Comparison of ENCODE assay signal across 31 mouse cellular contexts in genomic region chr4:40827926-40828325, GRCm38 (mm10). TPM values are rescaled to one million over a fixed set of nuclear protein-coding genes. Genes with fewer than 3 reads are reported as not detected.
DNase-seq lines count a peak whose midpoint lies in the region; ATAC-seq and TF ChIP-seq lines count a peak whose summit lies in the region.
"Had no signal": no experiment of that assay in that cellular context is flagged by ENCODE, and none has a peak within 500 bp of the region (broad histone marks: within the 10 kb centered on the region; RNA-seq: fewer than 3 reads in every experiment).

No protein-coding gene starts in this region.

- H3K36me3 ChIP-seq in heart, embryonic 15.5 days: peaks cover 6% of the 10 kb centered on the region; the same call in 1 of the 2 replicates
- peaks cover 4% of the 10 kb centered on the region; the same call in 1 of the 2 replicates for H3K36me3 ChIP-seq in lung, embryonic 14.5 days (ENCODE audit: insufficient read depth)
- peaks cover 25% of the 10 kb centered on the region for H3K36me3 ChIP-seq in E14TG2a.4 (ENCODE audit: insufficient read depth, low read length)
- no peaks in the 10 kb centered on the region for H3K36me3 ChIP-seq in midbrain, embryonic 13.5 days
- H3K36me3 ChIP-seq: forebrain, embryonic 12.5 days; midbrain, embryonic 12.5 days had no signal

- no peaks in the 10 kb centered on the region for H3K9me3 ChIP-seq in heart, embryonic 15.5 days (replicated peaks)
- no peaks in the 10 kb centered on the region for H3K9me3 ChIP-seq in lung, embryonic 14.5 days (ENCODE audit: low read depth, low read length)
- H3K9me3 ChIP-seq in E14TG2a.4 (ENCODE audit: low read length): no peaks in the 10 kb centered on the region
- no peaks in the 10 kb centered on the region for H3K9me3 ChIP-seq in midbrain, embryonic 13.5 days
- H3K9me3 ChIP-seq: embryonic facial prominence, embryonic 10.5 days; embryonic facial prominence, embryonic 15.5 days; forebrain, embryonic 12.5 days; G1E; limb, embryonic 10.5 days; limb, embryonic 15.5 days; midbrain, embryonic 12.5 days; neural tube, embryonic 13.5 days had no signal

- WGBS in heart, embryonic 15.5 days: 62% methylated on average over 9 of the region's 9 CpGs
- WGBS in lung, embryonic 14.5 days: 70% methylated on average over 9 of the region's 9 CpGs
- WGBS in midbrain, embryonic 13.5 days: 91% methylated on average over 9 of the region's 9 CpGs

- DNase-seq in gastrocnemius, adult 2 months: no peak
- DNase-seq in gastrocnemius, adult 18-20 months (ENCODE audit: low spot score): no peak
- DNase-seq in heart, postnatal 25 days (ENCODE audit: low spot score): no peak
- DNase-seq in lung, embryonic 14.5 days: peak; percentile 30
- no peak for DNase-seq in lung, postnatal 25 days (ENCODE audit: low spot score)
- DNase-seq: adrenal gland, adult 8-10 months; cerebellum, adult 8-10 months; cerebellum, postnatal 25 days; forebrain, postnatal 0 days; gastrocnemius, postnatal 14 days; kidney, adult 9 months; kidney, postnatal 10 days; lung, adult 2 months; right cerebral cortex, postnatal 4 days; thymus, adult 2 months; thymus, postnatal 36 days had no signal

- H3K27ac ChIP-seq in gastrocnemius, adult 2 months: peak overlapping the region; percentile 59; the same call in 1 of the 2 replicates
- peak overlapping the region; percentile 48; the same call in 1 of the 2 replicates for H3K27ac ChIP-seq in heart, embryonic 15.5 days
- H3K27ac ChIP-seq in lung, embryonic 14.5 days (ENCODE audit: low read depth): peak overlapping the region; percentile 36; the same call in 1 of the 2 replicates
- no peak overlapping the region for H3K27ac ChIP-seq in midbrain, embryonic 13.5 days
- H3K27ac ChIP-seq: embryonic facial prominence, embryonic 10.5 days; embryonic facial prominence, embryonic 15.5 days; forebrain, embryonic 12.5 days; hindbrain, embryonic 14.5 days; limb, embryonic 10.5 days; limb, embryonic 15.5 days; midbrain, embryonic 12.5 days; neural tube, embryonic 13.5 days; stomach, postnatal 0 days had no signal

- no peak for ATAC-seq in heart, embryonic 15.5 days (replicated peaks; ENCODE audit: insufficient number of reproducible peaks, insufficient read depth, low FRiP score, low read depth)
- ATAC-seq in lung, embryonic 14.5 days (ENCODE audit: insufficient read depth): peak; percentile 29; the same call in 1 of the 2 replicates
- ATAC-seq in midbrain, embryonic 13.5 days: no peak
- ATAC-seq: forebrain, postnatal 0 days; intestine, postnatal 0 days had no signal

- TF ChIP-seq CTCF in gastrocnemius, adult 2 months (IDR thresholded peaks at IDR 0.05): no peak
- no peak for TF ChIP-seq CTCF in lung, embryonic 14.5 days (IDR thresholded peaks at IDR 0.05; ENCODE audit: low read depth)
- TF ChIP-seq CTCF in E14TG2a.4 (conservative IDR thresholded peaks at IDR 0.05; ENCODE audit: low read length): no peak

- no peaks in the 10 kb centered on the region for H3K27me3 ChIP-seq in heart, embryonic 15.5 days
- H3K27me3 ChIP-seq in lung, embryonic 14.5 days (ENCODE audit: insufficient read depth, low read length): no peaks in the 10 kb centered on the region
- H3K27me3 ChIP-seq in E14TG2a.4 (ENCODE audit: insufficient read depth, low read length): no peaks in the 10 kb centered on the region
- no peaks in the 10 kb centered on the region for H3K27me3 ChIP-seq in midbrain, embryonic 13.5 days
- H3K27me3 ChIP-seq: CH12.LX; embryonic facial prominence, embryonic 15.5 days; forebrain, embryonic 12.5 days; limb, embryonic 15.5 days; midbrain, embryonic 12.5 days; neural tube, embryonic 13.5 days had no signal

- intact Hi-C loops in gastrocnemius, adult 2 months (cut with DNase I): no loop called here
- intact Hi-C loops in heart, postnatal 25 days (cut with DNase I): no loop called here

- H3K4me3 ChIP-seq in gastrocnemius, adult 2 months: no peak overlapping the region
- H3K4me3 ChIP-seq in heart, embryonic 15.5 days: no peak overlapping the region
- H3K4me3 ChIP-seq in lung, embryonic 14.5 days (ENCODE audit: low read depth, low read length): no peak overlapping the region
- H3K4me3 ChIP-seq in E14TG2a.4 (replicated peaks; ENCODE audit: low read length): peak overlapping the region; percentile 29
- no peak overlapping the region for H3K4me3 ChIP-seq in midbrain, embryonic 13.5 days (replicated peaks)
- H3K4me3 ChIP-seq: embryonic facial prominence, embryonic 10.5 days; embryonic facial prominence, embryonic 15.5 days; forebrain, embryonic 12.5 days; limb, embryonic 10.5 days; limb, embryonic 15.5 days; midbrain, embryonic 12.5 days; neural tube, embryonic 13.5 days had no signal

- H3K9ac ChIP-seq in heart, embryonic 15.5 days: no peak overlapping the region
- no peak overlapping the region for H3K9ac ChIP-seq in lung, embryonic 14.5 days
- H3K9ac ChIP-seq in midbrain, embryonic 13.5 days (replicated peaks): no peak overlapping the region
- H3K9ac ChIP-seq: embryonic facial prominence, embryonic 15.5 days; forebrain, embryonic 12.5 days; forebrain, postnatal 0 days; hindbrain, embryonic 14.5 days; limb, embryonic 15.5 days; midbrain, embryonic 12.5 days; neural tube, embryonic 13.5 days had no signal

- H3K4me2 ChIP-seq in heart, embryonic 15.5 days: no peak overlapping the region
- H3K4me2 ChIP-seq in lung, embryonic 14.5 days: no peak overlapping the region
- no peak overlapping the region for H3K4me2 ChIP-seq in midbrain, embryonic 13.5 days (replicated peaks)
- H3K4me2 ChIP-seq: embryonic facial prominence, embryonic 15.5 days; forebrain, embryonic 12.5 days; hindbrain, embryonic 14.5 days; limb, embryonic 15.5 days; midbrain, embryonic 12.5 days; neural tube, embryonic 13.5 days had no signal

- peaks cover 53% of the 10 kb centered on the region for H3K4me1 ChIP-seq in heart, embryonic 15.5 days (replicated peaks)
- H3K4me1 ChIP-seq in lung, embryonic 14.5 days (ENCODE audit: insufficient read depth): no peaks in the 10 kb centered on the region
- H3K4me1 ChIP-seq in E14TG2a.4 (replicated peaks; ENCODE audit: low read depth, low read length): peaks cover 94% of the 10 kb centered on the region
- H3K4me1 ChIP-seq in midbrain, embryonic 13.5 days (replicated peaks): no peaks in the 10 kb centered on the region
- H3K4me1 ChIP-seq: forebrain, embryonic 12.5 days; limb, embryonic 15.5 days; midbrain, embryonic 12.5 days; neural tube, embryonic 13.5 days had no signal

RNA-seq across cellular contexts. Expression of gene B4galt1, which starts 25.9 kb away (rescaled TPM):
- 10 to 100 TPM; 30.5 to 42.2 TPM for total RNA-seq in gastrocnemius, adult 2 months (2021)
- total RNA-seq in gastrocnemius, adult 18-20 months (2021): 10 to 100 TPM; 23.0 to 25.4 TPM
- 53.7 and 59.5 TPM in 2 replicates for polyA plus RNA-seq in heart, embryonic 15.5 days (2015; fragmentation: Nextera tagmentation; extraction: Ambion mirVana)
- total RNA-seq in heart, postnatal 25 days (2021): 10 to 100 TPM; 58.2 to 70.4 TPM
- polyA plus RNA-seq in lung, embryonic 14.5 days (2014; fragmentation: Nextera tagmentation; extraction: Ambion mirVana): 64.4 and 66.5 TPM in 2 replicates
- 7.2 and 8.3 TPM in 2 replicates for polyA plus RNA-seq in midbrain, embryonic 13.5 days (2015; fragmentation: Nextera tagmentation; extraction: Ambion mirVana)
